Mouse (Mus musculus) midbrain, embryonic 14.5 days (tissue): ENCODE data around the gene Zfp28. TPM values are rescaled to one million over a fixed set of nuclear protein-coding genes. Genes with fewer than 3 reads are reported as not detected.
A peak's percentile ranks its signal among the peaks of the same experiment; 100 is the strongest.

Source experiments
- ATAC-seq: fragments of 200-750 bp; cut with Nextera tagmentation; 2 replicates; pipeline ENCODE4 v1.8.0; 2017; ENCODE audit warnings: moderate number of reproducible peaks, moderate library complexity; ENCODE audit not compliant: low FRiP score, low TSS enrichment
- DNase-seq: peaks from one replicate; pipeline ENCODE4 v3.0.0-alpha.2; 2015
- H3K27ac ChIP-seq: fragments of 300-500 bp; sonication (generic); replicated peaks from 2 replicates; pipeline ENCODE4 v1.5.1; 2014; ENCODE audit warnings: mild to moderate bottlenecking, low read depth, low read length, moderate library complexity
- H3K27me3 ChIP-seq: fragments of 300-500 bp; sonication (generic); 2 replicates; pipeline ENCODE4 v1.6.1; 2014; ENCODE audit warnings: low read length, control low read depth, mixed read lengths; ENCODE audit not compliant: control insufficient read depth, insufficient read depth
- H3K36me3 ChIP-seq: fragments of 300-500 bp; sonication (generic); 2 replicates; pipeline ENCODE4 v1.6.1; 2014; ENCODE audit warnings: low read length, control low read depth; ENCODE audit not compliant: control insufficient read depth, insufficient read depth
- H3K4me1 ChIP-seq: fragments of 300-500 bp; sonication (generic); 2 replicates; pipeline ENCODE4 v1.6.1; 2014; ENCODE audit warnings: mild to moderate bottlenecking, antibody characterized with exemption, low read length, control low read depth; ENCODE audit not compliant: control insufficient read depth, insufficient read depth
- H3K4me2 ChIP-seq: fragments of 300-500 bp; sonication (generic); 2 replicates; pipeline ENCODE4 v1.6.1; 2014; ENCODE audit warnings: mild to moderate bottlenecking, low read length, moderate library complexity
- H3K4me3 ChIP-seq: fragments of 300-500 bp; sonication (generic); replicated peaks from 2 replicates; pipeline ENCODE4 v1.5.1; 2014; ENCODE audit warnings: low read depth, low read length
- H3K9ac ChIP-seq: fragments of 300-500 bp; sonication (generic); replicated peaks from 2 replicates; pipeline ENCODE4 v1.6.1; 2014; ENCODE audit warnings: mild to moderate bottlenecking, low read length, moderate library complexity
- H3K9me3 ChIP-seq: fragments of 300-500 bp; sonication (generic); 2 replicates; pipeline ENCODE4 v1.6.1; 2016; ENCODE audit warnings: low read length, control low read depth, mixed read lengths; ENCODE audit not compliant: control insufficient read depth
- WGBS: fragments of 180-500 bp; shearing (Covaris S2); extraction: QIAGEN DNeasy Blood & Tissue Kit; methylation state at CpG from one replicate; pipeline ENCODE4 v1.1.7; 2014; 5-methylcytosine and 5-hydroxymethylcytosine counted together
- polyA plus RNA-seq: library from polyadenylated mRNA; unstranded; fragments of >200 nt; fragmentation: Nextera tagmentation; extraction: Ambion mirVana; gene quantifications from 2 replicates; pipeline ENCODE4 v1.2.1, GENCODE M21; 2014

Gene Zfp28
- polyA plus RNA-seq = 14.6 and 17.7 TPM in 2 replicates

DNA sequence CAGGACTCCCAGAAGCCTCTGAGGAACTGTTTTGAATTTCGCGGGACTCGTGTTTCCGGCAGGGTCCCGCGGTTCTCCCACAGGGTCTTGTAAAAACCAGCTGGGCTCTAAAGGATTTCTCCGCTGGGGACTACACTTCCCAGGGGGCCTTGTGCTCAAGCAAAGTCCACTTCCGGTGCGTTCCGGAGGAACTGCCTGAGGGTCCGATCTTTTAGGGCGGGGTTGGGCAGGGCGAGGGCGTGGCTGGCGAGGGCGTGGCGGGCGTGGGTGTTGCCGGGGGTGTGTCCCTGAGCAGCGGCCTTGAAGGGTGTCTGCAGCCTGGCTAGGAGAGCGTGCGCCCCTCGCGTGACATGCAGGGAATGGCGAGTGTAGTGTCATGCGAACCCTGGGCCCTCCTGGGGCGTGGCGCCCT lies at the start of gene Zfp28:
Gene Zfp28 (plus strand): TSS at position 252 of the 412 bp plus-strand sequence.
- Histone ChIP-seq H3K9ac (peak within 1 kb of the TSS; percentile 76), H3K4me1 (peaks cover 9% of the 10 kb centered on the region), H3K4me2 (peak within 1 kb of the TSS; percentile 84), H3K27me3 (no peaks in the 10 kb centered on the region), H3K36me3 (peaks cover 19% of the 10 kb centered on the region; the same call in 1 of the 2 replicates), H3K4me3 (peak within 1 kb of the TSS; percentile 69), H3K27ac (peak within 1 kb of the TSS; percentile 63), H3K9me3 (no peaks in the 10 kb centered on the region)
- ATAC-seq (peak; percentile 97), DNase-seq (peak; percentile 98)
- under 1% methylated on average over 28 of the region's 28 CpGs for WGBS

GRCm38 (mm10) chr7:6339865-6340264 lies 43.2 kb upstream of the Zfp28 start:
- Histone ChIP-seq H3K9ac (no peak overlapping the region), H3K9me3 (no peaks in the 10 kb centered on the region), H3K4me1 (peaks cover 4% of the 10 kb centered on the region; the same call in 1 of the 2 replicates), H3K36me3 (no peaks in the 10 kb centered on the region), H3K27ac (no peak overlapping the region), H3K4me3 (no peak overlapping the region), H3K27me3 (no peaks in the 10 kb centered on the region), H3K4me2 (no peak overlapping the region)
- ATAC-seq (no peak), DNase-seq (no peak)
- WGBS = 84% methylated on average over 5 of the region's 5 CpGs

- WGBS = under 1% methylated on average over 26 of the region's 26 CpGs
These were observed 39.5 kb upstream of the Zfp28 start, which contains the start of gene Gm3854 for GRCm38 (mm10) chr7:6343501-6344071. Gm3854 (plus strand) TSS chr7:6343759.

GRCm38 (mm10) chr7:6344124-6344523 lies 39.0 kb upstream of the Zfp28 start:
- Histone ChIP-seq H3K4me2 (peak overlapping the region; percentile 59), H3K27ac (0 out of 2 replicates have a peak overlapping the region, but pooled peaks have one; percentile 20), H3K9me3 (no peaks in the 10 kb centered on the region), H3K36me3 (no peaks in the 10 kb centered on the region), H3K27me3 (no peaks in the 10 kb centered on the region), H3K4me3 (peak overlapping the region; percentile 59), H3K4me1 (peaks cover 4% of the 10 kb centered on the region; the same call in 1 of the 2 replicates), H3K9ac (peak overlapping the region; percentile 67)
- WGBS = 33% methylated on average over 10 of the region's 10 CpGs
- DNase-seq (no peak), ATAC-seq (peak; percentile 35; the same call in 1 of the 2 replicates)

More at GRCm38 (mm10) chr7:6343501-6344071, 39.5 kb upstream of the Zfp28 start, which contains the start of gene Gm3854:
- ATAC-seq (peak; percentile 92), DNase-seq (peak; percentile 92)
- Histone ChIP-seq H3K9ac (peak within 1 kb of the TSS; percentile 67), H3K36me3 (no peaks in the 10 kb centered on the region), H3K27me3 (no peaks in the 10 kb centered on the region), H3K4me1 (peaks cover 4% of the 10 kb centered on the region; the same call in 1 of the 2 replicates), H3K4me3 (peak within 1 kb of the TSS; percentile 59), H3K27ac (peak within 1 kb of the TSS; percentile 82), H3K9me3 (no peaks in the 10 kb centered on the region), H3K4me2 (peak within 1 kb of the TSS; percentile 59)

DNA sequence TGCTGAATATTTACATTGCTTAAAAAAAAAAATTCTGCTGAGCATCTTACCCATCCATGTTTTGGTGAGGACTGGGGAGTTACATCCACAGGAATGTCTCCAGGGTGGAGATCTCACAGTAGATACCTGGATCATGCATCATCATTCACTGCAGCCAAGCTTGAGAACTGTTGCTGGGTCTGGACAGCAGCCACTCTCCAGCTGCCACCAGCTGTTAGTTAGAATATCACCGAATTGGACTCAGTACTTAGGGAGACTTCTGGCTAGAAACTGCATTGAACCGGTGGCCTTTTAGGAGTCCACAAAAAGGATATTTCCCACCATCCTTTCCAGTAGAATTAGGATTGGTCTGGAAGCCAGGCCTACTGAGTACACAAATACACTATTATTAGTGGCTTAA lies 25.0 kb upstream of the Zfp28 start:
- DNase-seq (no peak), ATAC-seq (no peak)
- Histone ChIP-seq H3K27me3 (no peaks in the 10 kb centered on the region), H3K4me2 (no peak overlapping the region), H3K4me1 (no peaks in the 10 kb centered on the region), H3K9me3 (no peaks in the 10 kb centered on the region), H3K4me3 (no peak overlapping the region), H3K9ac (no peak overlapping the region), H3K36me3 (peaks cover 18% of the 10 kb centered on the region), H3K27ac (no peak overlapping the region)
- 81% methylated on average over 2 of the region's 2 CpGs for WGBS

DNA sequence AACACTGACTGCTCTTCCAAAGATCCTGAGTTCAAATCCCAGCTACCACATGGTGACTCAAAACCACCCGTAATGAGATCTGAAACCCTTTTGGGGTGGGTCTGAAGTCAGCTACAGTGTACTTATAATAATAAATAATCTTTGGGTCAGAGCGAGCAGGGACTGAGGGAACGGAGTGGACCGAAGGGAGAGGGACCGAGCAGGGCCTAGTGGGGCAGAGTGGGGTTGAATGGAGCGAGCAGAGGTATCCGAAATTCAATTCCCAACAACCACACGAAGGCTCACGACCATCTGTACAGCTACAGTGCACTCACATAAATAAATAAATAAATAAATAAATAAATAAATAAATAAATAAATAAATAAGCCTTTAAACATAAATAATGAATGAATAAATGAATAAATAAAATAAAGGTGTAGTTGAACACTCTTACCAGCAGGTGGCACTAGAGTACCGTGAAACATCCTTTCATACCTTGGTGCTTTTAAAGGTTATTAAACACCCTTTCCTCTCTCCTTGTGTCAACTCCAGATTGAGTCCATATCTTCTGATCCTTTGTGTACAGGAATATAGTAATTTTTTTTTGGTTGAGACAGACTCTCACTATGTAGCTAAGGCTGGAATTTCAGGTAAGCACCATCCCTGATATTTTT lies 24.0 kb upstream of the Zfp28 start:
- no peak for ATAC-seq
- DNase-seq = peak; percentile 93
- 57% methylated on average over 10 of the region's 10 CpGs for WGBS

GRCm38 (mm10) chr7:6360477-6361060 lies 22.5 kb upstream of the Zfp28 start:
- Histone ChIP-seq H3K36me3 (no peaks in the 10 kb centered on the region), H3K4me1 (peaks cover 7% of the 10 kb centered on the region; the same call in 1 of the 2 replicates), H3K27me3 (no peaks in the 10 kb centered on the region), H3K27ac (no peak overlapping the region), H3K9ac (no peak overlapping the region), H3K4me2 (no peak overlapping the region), H3K4me3 (no peak overlapping the region), H3K9me3 (no peaks in the 10 kb centered on the region)
- WGBS = 11% methylated on average over 9 of the region's 9 CpGs
- ATAC-seq = no peak
- DNase-seq = no peak

More for the DNA sequence above, 24.0 kb upstream of the Zfp28 start:
- Histone ChIP-seq H3K9ac (no peak overlapping the region), H3K4me1 (peaks cover 6% of the 10 kb centered on the region; the same call in 1 of the 2 replicates), H3K4me2 (no peak overlapping the region), H3K9me3 (no peaks in the 10 kb centered on the region), H3K4me3 (no peak overlapping the region), H3K27me3 (no peaks in the 10 kb centered on the region), H3K27ac (peak overlapping the region; percentile 37), H3K36me3 (peaks cover 8% of the 10 kb centered on the region)

- Histone ChIP-seq H3K4me3 (peak overlapping the region; percentile 48), H3K27me3 (no peaks in the 10 kb centered on the region), H3K36me3 (no peaks in the 10 kb centered on the region), H3K9ac (peak overlapping the region; percentile 72), H3K9me3 (no peaks in the 10 kb centered on the region), H3K4me2 (peak overlapping the region; percentile 72), H3K4me1 (peaks cover 7% of the 10 kb centered on the region; the same call in 1 of the 2 replicates), H3K27ac (peak overlapping the region; percentile 96)
- DNase-seq (no peak), ATAC-seq (no peak)
- 19% methylated on average over 7 of the region's 7 CpGs for whole genome bisulfite sequencing
These were observed 21.3 kb upstream of the Zfp28 start for GRCm38 (mm10) chr7:6361756-6362155.
